Comparison of ENCODE assay signal across 9 mouse cellular contexts in genomic region chr3:153661927-153662326, GRCm38 (mm10).
A peak's percentile ranks its signal among the peaks of the same experiment; 100 is the strongest.
DNase-seq lines count a peak whose midpoint lies in the region; ATAC-seq and TF ChIP-seq lines count a peak whose summit lies in the region.
"Had no signal": no experiment of that assay in that cellular context is flagged by ENCODE, and none has a peak within 500 bp of the region (broad histone marks: within the 10 kb centered on the region; RNA-seq: fewer than 3 reads in every experiment).

No protein-coding gene starts in this region.

- no peaks in the 10 kb centered on the region for H3K9me3 ChIP-seq in lung, postnatal 0 days (ENCODE audit: low read length)
- no peaks in the 10 kb centered on the region for H3K9me3 ChIP-seq in midbrain, embryonic 14.5 days (ENCODE audit: control insufficient read depth, low read length)
- H3K9me3 ChIP-seq: stomach, embryonic 15.5 days had no signal

- TF ChIP-seq EP300 in lung, postnatal 0 days (IDR thresholded peaks at IDR 0.05) = no peak

- no peak for TF ChIP-seq CTCF in lung, postnatal 0 days (IDR thresholded peaks at IDR 0.05)

- no peak overlapping the region for H3K4me2 ChIP-seq in lung, postnatal 0 days (replicated peaks; ENCODE audit: low read depth, low read length)
- no peak overlapping the region for H3K4me2 ChIP-seq in midbrain, embryonic 14.5 days (ENCODE audit: low read length)
- H3K4me2 ChIP-seq: stomach, embryonic 15.5 days had no signal

- no peak overlapping the region for H3K27ac ChIP-seq in lung, postnatal 0 days (ENCODE audit: low read length)
- no peak overlapping the region for H3K27ac ChIP-seq in midbrain, embryonic 14.5 days (replicated peaks; ENCODE audit: low read depth, low read length)
- H3K27ac ChIP-seq: stomach, embryonic 15.5 days had no signal

- H3K36me3 ChIP-seq in lung, postnatal 0 days (ENCODE audit: insufficient read depth, low read length) = no peaks in the 10 kb centered on the region
- H3K36me3 ChIP-seq in midbrain, embryonic 14.5 days (ENCODE audit: control insufficient read depth, insufficient read depth, low read length) = no peaks in the 10 kb centered on the region
- H3K36me3 ChIP-seq: stomach, embryonic 15.5 days had no signal

- no peaks in the 10 kb centered on the region for H3K27me3 ChIP-seq in lung, postnatal 0 days (replicated peaks; ENCODE audit: insufficient read depth, low read length)
- H3K27me3 ChIP-seq in midbrain, embryonic 14.5 days (ENCODE audit: control insufficient read depth, insufficient read depth, low read length) = no peaks in the 10 kb centered on the region
- H3K27me3 ChIP-seq: stomach, embryonic 15.5 days had no signal

- no peaks in the 10 kb centered on the region for H3K4me1 ChIP-seq in lung, postnatal 0 days (ENCODE audit: insufficient read depth, low read depth, low read length)
- H3K4me1 ChIP-seq in midbrain, embryonic 14.5 days (ENCODE audit: control insufficient read depth, insufficient read depth, low read length) = peaks cover 15% of the 10 kb centered on the region

- no peak for ATAC-seq in frontal cortex, adult (ENCODE audit: low TSS enrichment)
- no peak for ATAC-seq in lung, postnatal 0 days
- no peak for ATAC-seq in erythroid progenitor cell, adult 5-6 weeks (replicated peaks; ENCODE audit: low FRiP score, poor library complexity, severe bottlenecking)
- no peak for ATAC-seq in midbrain, embryonic 14.5 days (ENCODE audit: low FRiP score, low TSS enrichment)

- 63% methylated on average over 7 of the region's 7 CpGs for WGBS in lung, postnatal 0 days
- 72% methylated on average over 7 of the region's 7 CpGs for WGBS in midbrain, embryonic 14.5 days

- no peak overlapping the region for H3K9ac ChIP-seq in lung, postnatal 0 days (replicated peaks; ENCODE audit: low read depth)
- no peak overlapping the region for H3K9ac ChIP-seq in midbrain, embryonic 14.5 days (replicated peaks; ENCODE audit: low read length)
- H3K9ac ChIP-seq: stomach, embryonic 15.5 days had no signal

- peak; percentile 33 to 57 for DNase-seq in frontal cortex, postnatal 36 days (ENCODE audit: low spot score in 2 of 2)
- peak; percentile 58 for DNase-seq in MN1 (ENCODE audit: low spot score)
- DNase-seq in cerebellum, adult 18-20 months = peak; percentile 89 to 91
- DNase-seq in lung, postnatal 0 days (ENCODE audit: low spot score) = peak; percentile 24
- DNase-seq in spleen, adult 18-20 months = no peak
- DNase-seq in midbrain, embryonic 14.5 days = no peak

- no peak overlapping the region for H3K4me3 ChIP-seq in lung, postnatal 0 days (ENCODE audit: low read depth, low read length)
- no peak overlapping the region for H3K4me3 ChIP-seq in midbrain, embryonic 14.5 days (replicated peaks; ENCODE audit: low read depth, low read length)
- H3K4me3 ChIP-seq: stomach, embryonic 15.5 days had no signal

Comparison
In these comparisons a context has a peak if more than half of its experiments do, and no peak if none do; other contexts are left out.
1. DNase-seq: peak in frontal cortex, postnatal 36 days (2 of 2), MN1 (single experiment), cerebellum, adult 18-20 months (2 of 2) and lung, postnatal 0 days (single experiment); none in spleen, adult 18-20 months (0 of 2) and midbrain, embryonic 14.5 days (single experiment).